Mouse (Mus musculus) megakaryocyte, embryonic 14.5 days (primary cell): Measurements from ENCODE around the gene Mnat1.

Experiments
- FLI1 ChIP-seq: IDR thresholded peaks from 2 replicates; pipeline ENCODE4 v1.6.1; 2012; ENCODE audit warnings: low read length, inconsistent platforms, mixed read lengths
- GATA1 ChIP-seq: IDR thresholded peaks from 3 replicates; pipeline ENCODE4 v1.6.1; 2012; ENCODE audit warnings: mixed read lengths, low read length, inconsistent platforms, borderline replicate concordance

DNA sequence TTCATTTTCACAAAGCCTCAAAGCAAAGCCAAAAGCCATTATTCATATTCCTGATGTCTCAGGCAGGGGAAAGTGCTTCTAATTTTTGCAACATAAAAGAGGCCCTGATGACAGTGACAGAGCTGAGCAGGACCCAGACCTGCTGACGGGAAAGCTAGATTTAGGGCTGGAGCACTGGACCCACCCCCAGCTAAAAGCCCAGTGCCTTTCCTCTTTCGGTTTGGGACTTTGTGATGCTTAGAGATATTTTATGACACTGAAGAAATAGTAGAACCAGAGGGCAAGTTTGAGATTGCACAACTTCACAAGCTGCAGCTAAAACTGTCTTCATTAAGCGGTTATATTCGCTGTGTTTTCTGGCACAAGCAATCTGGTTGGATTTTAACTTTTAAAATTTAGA lies 181.1 kb downstream of the Mnat1 start:
- TF ChIP-seq GATA1 (no peak), FLI1 (no peak)
